Mouse (Mus musculus) layer of hippocampus, adult 9-10 months (tissue): ENCODE data around the gene Snd1.
"Not testable (repeated sequence)": the region's sequence is repeated elsewhere in the genome, so short reads cannot be mapped to it uniquely, and the experiment has no call there.

Experiments used
- DNase-seq: peaks from one replicate; pipeline ENCODE4 v3.0.0; 2022; ENCODE audit warnings: low spot score

Gene Snd1

DNA sequence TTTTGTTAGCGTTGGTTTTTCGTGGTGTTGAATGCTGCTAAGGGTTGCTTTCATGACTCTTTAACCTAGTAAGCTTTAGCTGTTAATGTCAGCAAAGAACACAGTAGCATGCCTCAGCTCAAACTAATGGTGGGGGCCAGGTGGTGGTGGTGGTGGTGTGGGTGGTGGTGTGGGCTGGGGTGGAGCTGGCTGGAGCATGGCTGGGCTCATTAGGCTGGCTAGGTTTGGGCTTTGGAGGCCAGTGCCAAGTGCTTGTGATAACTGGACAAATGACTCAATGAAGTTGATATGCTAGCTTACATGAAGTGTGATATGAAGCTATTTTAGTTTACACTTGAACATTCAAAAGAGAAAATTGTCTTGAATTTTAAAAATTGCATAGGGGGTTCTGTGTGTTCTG is 11.1 kb downstream of the Snd1 start:
- DNase-seq, result no peak

DNA sequence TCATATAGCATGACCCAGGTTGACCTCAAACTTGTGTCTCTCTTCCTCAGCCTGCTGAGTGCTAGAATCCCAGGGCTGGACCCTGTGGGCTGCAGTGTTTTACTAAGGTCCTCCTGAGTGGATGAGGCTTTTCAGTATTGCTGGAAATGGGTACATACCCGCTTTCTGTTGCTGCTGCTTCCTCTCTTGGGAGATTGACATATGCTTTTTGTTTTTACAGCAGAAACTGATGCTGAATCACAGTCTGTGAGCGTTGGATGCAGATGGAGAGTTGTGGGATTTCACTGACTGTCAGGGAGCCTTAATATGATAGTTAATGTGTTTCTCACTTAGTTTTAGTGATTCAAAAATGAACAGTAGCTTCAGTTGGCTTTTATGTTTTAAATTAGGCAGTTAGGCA is 11.5 kb downstream of the Snd1 start:
- DNase-seq, result peak; percentile 29

DNA sequence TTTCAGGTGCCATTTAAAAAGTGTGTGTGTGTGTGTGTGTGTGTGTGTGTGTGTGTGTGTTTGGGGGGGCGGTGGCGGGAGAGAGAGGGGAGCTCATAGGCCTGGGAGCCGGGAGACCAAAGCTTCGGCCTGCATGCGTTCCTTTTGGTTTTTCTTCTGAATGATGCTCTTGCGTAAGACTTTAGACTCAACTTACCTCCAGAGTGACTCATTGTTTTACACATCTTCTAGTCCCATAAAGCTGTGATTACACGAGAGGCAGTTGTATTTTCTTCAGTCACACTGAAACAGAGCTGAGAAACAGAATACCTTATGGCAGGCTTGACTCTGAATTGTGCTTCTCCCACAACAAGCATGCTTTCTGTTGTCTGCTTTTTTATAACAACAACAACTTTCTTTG is 12.0 kb downstream of the Snd1 start:
- DNase-seq, result no peak

DNA sequence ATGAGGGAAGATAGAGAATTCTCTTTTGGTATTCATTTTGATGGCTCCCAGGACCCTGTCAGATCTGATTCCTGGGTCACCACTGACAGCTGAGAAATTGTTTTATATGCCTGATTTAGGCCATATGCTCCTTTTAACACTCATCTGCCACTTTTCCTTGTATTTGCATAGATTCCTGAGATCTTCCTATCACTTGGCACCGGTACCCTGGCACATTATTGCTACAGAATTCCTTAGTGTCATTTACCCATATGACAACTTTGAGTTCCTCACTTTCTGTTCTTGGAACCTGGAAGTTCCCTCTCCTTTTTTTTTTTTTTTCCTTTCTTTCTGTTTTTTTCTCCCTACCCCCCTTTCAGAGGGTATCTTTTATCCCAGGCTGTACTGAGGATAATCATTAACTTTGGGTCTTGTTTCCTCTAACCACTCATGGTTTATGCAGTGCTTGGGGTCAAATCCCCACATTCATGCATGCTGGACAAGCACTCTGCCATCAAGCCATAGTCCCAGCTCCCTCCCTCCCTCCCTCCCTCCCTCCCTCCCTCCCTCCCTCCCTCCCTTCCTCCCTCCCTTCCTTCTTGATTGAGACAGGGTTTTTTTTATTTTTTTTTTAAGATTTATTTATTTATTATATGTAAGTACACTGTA is 13.4 kb downstream of the Snd1 start:
- DNase-seq, result no peak

DNA sequence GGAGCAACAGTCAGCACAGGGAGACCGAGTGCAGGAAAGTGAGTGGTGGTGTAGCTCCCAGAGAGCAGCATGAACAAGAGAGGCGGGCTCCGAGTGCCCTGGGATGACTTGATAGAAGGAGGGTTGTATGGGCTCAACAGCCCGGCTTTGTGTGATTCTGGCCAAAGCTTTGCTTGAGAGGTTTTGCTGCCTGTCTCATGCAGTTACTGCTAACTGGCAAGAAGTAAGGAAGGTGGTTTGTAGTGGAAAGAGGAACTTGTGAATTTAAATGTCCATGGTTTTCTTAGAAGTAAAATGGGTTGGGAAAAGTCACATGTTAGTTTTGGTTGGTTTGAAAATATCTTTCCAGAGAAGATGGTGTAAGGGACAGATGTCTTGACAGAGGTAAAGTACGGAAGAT is 15.7 kb downstream of the Snd1 start:
- DNase-seq, result no peak

DNA sequence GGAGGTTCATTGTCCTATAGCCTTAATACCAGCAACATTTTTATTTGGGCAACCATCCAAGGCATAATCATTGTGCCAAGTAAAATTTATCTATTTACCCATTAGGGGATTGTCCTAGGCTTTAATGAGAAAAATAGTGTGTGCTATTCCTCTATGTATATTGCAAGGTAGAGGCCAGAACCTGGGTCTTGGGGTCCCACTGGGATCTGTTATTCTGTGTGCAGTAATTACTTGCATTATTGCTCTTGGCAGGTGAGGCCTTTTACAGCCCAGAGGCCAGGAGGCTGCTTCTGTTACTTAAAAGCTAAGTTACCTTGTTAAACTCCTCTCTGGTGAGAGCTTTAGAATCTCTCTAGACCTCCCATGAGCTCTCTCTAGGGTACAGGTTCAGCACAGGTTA is 16.3 kb downstream of the Snd1 start:
- no peak for DNase-seq

DNA sequence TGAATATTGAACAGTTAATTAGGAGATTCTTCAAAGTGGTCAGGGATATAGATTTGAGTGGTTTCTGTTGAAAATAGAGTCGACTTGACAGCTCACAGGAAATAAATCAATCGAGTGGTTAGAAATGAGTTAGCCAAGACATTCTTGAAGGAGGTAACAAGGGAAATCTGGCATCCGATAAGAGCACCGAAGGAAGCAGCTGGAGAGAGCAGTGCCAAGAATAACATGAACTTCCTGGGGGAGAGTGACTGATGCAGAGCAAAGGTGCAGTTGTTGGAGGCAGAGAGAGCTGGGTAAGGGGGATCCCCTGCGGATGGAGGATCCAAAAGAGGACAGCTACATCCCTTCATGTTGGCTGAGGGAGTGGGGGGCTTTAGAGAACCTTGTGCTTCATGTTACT is 22.9 kb downstream of the Snd1 start:
- DNase-seq, result no peak

DNA sequence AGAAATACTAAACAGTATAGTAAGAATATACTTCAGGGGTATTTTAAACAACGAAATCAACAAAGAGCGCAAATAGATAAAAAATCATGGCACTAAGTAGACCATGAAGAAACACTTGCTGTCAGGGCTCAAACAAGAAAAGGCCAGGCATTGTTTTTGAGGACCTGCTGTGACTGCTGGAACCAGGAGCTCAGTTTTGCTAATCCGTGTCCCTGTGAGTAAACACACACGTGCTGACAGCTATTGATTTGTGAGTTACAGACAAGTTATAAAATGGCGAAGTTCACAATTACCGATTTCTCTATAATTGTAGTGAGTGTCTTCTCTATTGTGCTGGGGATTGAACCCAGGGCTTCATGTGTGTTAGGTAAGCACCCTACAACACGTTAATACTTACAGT is 27.6 kb downstream of the Snd1 start:
- DNase-seq, result no peak

DNA sequence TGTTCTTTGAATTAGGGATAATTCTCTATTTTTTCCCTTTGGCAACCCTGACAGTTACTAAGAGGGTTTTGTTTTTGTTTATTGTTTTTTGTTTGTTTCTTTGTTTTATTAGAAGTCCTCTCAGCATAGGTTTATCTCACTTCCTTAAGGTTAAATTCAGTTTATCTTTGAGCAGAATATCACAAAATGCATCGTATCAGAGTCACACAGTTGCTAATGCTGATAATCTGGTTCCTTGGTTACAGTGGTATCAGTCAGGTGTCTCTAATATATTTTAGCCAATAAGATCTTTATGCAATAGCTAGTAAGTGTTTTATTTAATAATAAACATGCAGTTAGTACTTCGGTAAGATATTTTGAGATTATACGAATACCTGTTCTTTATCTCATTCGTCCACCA is 28.2 kb downstream of the Snd1 start:
- DNase-seq, result no peak

DNA sequence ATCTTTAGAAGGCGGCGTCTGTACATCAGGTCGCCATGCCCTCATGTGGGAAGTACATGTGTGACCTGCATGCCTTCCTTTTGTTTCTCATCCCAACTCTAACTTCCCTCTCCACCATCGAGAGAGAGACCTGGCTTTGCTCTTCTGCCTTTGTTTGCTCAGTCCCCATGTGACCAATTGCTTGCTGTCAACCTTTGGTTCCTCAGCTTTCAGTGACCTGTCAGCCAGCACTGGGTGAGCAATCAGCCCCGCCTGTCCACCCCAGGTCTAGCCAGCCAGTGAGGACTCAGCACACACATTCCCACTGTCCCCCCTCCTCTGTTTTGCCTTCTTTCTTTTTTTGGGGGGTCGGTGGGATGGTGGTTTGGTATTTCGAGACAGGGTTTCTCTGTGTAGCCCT is 29.7 kb downstream of the Snd1 start:
- no peak for DNase-seq

DNA sequence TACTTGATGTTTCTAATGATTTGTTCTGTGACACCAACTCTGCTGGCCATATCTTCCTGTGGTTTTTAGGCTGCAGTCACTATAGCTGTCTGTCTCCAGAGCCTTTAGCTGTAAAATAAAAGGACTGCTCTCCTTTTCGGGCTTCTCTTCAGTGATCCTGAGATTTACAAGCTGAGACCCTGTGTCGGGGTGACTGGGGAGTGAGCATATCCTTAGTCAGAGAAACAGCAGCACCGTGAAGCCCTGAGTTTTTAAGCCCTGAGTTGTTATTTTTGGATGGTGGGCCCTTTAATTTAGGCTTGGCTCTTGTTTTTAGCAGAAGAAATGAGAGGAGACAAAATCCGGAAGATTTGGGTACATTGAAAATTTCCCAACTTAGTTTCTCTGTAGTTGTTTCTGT is 32.8 kb downstream of the Snd1 start:
- no peak for DNase-seq

DNA sequence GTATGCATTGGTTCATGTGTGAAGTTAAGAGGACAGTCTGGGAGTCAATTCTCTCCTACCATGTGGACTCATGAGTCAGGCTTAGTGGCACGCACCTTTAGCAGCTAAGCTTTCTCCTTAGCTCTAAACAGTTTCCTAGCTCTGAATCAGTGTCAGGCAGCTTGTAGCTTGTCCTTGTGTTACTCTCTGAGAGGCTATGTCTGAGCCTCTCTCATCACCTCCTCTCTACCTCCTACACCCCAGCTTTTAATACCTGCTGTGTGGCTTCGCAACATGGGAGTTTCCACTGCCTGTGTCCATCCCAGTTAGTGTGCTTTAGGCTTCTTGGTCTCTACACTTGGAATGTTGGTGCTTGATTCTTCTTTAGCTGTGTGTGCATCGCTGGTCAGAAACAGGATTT is 39.3 kb downstream of the Snd1 start:
- DNase-seq, result no peak

DNA sequence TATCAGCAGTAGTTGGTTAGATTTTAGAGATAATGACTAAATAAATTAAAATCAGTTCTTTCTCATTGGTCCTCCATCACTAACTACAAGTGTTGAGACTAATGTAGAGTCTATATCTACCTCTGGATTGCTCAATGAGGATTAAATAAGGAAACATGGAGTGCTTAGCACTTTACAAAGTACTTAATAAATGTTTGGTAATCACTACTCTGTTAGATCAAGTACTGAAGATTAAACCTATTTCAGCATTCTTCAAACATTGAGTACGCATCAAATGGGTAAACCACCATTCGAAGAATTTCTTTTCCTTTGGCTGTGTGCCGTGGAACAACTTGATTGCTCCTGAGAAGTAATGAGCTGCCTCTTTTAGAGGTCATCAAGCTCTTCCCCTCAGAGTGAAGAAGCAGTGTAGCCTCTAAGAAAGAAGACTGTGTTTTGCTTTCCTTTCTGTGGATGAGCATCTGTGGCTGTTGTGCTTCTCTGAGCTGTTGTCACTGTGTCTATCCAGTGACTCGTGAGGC is 40.0 kb downstream of the Snd1 start:
- no peak for DNase-seq

DNA sequence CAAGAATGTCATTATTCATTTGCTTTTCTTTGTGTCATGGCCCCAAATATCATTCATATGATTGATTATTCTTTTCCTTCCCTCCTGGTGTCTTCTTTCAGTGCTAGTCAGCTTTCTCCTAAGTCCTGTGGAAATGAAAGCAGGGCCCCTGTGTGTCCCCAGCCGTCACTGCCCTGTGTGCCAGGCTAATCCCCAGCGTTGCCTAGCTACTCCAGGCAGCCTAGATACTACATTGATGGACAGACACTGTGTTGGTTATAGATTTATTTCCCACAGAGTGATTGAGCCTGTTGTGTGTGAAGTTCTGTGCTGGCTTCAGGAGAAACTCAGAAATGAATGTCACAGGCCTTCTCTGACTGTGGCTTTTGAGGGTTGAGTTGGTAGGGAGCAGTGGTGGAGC is 41.7 kb downstream of the Snd1 start:
- DNase-seq, result no peak

DNA sequence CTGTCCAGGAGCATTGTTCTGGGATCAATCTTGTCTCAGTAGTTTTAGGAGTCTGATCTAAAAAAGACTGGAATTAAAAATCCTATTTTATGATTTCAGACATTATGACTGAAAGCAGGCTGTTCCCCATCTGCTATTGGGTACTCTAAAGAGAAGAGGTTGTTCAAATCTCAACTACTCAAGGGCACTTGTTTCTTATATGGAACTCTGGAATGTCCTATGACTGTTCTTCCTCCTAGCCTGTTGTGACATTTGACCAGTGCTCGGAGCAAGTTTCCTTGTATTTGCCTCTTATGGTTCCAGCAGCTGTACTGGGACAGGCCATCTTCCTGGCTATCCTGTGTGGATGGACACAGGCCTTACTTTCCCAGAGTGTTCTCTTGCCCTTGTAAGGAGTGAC is 42.1 kb downstream of the Snd1 start:
- no peak for DNase-seq

DNA sequence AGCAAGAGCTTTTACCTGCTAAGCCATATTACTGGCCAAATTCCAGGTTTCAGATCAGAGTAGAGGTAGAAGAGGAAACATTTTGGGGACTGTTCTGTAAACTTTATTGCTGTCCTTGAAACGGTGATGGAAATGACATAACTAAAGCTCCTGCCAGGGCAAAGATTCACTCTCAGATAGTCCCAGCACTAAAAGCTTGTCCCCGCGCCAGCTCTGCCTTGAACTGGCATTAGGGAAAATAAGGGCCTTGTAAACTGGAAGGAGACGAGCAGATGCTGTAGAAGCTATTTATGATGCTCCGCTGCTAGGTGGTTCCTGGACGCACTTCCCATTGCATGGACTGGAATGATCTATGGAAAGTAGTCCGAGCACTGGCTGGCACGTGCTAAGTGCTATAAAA is 44.5 kb downstream of the Snd1 start:
- DNase-seq, result no peak

DNA sequence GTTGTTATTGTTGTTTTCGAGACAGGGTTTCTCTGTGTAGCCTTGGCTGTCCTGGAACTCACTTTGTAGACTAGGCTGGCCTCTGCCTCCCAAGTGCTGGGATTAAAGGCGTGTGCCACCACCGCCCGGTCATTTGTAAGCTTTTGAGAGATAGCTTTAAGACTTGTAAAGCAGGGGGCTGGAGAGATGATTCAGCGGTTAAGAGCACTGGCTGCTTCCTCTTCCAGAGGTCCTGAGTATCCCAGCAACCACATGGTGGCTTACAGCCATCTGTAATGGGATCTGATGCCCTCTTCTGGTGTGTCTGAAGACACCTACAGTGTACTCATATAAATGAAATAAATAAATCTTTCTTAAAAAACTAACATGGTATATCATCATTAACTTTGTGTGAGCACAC is 45.8 kb downstream of the Snd1 start:
- not testable (repeated sequence) for DNase-seq

DNA sequence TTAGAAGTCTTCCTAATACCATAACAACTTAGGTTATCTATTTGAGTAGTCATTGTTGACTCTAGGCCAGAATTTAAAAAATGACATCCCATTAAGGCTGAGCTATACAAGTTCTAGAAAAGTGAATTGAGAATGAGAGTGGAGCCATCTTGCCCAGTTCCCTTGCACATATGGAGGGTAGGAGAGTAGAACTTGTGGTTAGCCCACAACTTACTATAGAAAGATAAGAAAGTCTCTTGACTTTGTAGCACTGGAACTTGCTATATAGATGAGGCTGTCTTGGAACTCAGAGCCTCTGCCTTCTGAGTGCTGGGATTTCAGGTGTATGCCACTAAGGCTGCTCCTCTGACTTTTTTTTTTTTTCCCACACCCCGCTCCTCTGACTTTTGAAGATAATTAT is 46.5 kb downstream of the Snd1 start:
- no peak for DNase-seq

DNA sequence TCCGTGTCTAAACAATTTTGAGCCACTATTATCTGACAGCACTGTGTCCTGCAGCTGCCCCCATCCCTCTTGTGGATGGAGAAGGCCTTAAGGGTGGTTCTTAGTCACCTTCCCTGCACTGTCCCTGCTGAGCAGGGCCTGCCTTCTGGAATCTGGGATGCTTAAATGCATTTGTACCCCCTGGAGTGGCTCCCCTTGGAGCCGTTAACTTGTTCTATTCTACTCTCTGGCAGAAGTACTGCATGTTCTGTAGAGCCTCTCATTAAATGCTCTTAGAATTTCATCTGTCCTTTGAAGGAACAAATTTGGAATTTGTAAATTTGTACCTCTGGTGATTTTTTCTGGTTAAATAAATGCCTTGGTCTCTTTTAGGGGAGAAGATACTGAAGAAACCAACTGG is 50.6 kb downstream of the Snd1 start:
- DNase-seq, result no peak

DNA sequence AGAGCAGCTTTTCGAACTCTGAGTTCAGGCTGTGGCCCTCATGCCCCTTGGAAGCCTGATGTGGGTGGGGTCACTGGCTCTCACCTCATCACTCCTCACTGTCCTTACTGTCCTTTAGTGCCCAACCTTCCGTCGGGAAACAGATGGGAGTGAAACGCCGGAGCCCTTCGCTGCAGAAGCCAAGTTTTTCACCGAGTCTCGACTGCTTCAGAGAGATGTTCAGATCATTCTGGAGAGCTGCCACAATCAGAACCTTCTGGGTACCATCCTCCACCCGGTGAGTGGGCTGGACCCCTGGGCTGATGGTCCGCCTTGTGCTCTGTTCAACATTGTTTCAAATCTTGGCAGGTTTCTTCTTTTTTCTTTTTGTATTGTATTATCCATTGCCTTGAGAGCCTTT is 52.5 kb downstream of the Snd1 start:
- no peak for DNase-seq

DNA sequence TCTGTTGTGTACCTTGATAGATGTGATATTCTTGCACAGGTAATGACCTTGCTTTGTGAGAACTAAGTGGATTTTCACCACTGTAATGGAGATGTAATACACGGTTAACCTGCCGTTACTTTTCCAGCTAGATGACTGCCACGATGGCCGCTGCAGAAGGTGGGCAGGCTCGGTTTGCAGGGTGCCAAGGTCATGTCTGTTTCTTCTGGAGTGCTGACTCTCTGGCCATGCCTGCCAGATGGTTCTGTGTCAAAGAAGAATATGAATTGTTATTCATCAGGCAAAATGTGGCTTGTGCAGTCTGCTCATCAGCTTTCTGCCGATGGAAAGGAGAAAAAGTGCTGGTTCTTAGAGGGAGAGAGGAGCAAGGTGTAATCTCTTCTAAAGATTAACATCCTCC is 53.3 kb downstream of the Snd1 start:
- DNase-seq, result no peak

DNA sequence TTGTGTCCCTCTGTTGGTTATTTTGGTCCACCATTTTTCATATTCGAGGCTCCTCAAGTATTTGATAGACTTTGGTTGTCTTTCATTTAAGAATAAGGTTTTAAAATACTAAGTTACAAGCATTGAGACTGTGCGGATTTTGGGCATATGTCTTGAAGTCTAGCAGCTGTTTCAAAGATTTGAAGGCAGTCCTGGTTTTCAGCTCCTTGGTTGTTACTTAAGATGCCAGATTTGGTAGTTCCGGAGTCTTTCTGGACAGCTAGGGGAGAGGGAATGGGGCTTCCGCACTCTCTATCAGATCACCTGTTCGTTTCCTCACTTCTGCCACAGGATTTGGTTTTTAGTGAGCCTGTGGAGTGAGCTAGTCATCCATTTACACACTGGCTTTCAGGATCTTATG is 61.5 kb downstream of the Snd1 start:
- no peak for DNase-seq

DNA sequence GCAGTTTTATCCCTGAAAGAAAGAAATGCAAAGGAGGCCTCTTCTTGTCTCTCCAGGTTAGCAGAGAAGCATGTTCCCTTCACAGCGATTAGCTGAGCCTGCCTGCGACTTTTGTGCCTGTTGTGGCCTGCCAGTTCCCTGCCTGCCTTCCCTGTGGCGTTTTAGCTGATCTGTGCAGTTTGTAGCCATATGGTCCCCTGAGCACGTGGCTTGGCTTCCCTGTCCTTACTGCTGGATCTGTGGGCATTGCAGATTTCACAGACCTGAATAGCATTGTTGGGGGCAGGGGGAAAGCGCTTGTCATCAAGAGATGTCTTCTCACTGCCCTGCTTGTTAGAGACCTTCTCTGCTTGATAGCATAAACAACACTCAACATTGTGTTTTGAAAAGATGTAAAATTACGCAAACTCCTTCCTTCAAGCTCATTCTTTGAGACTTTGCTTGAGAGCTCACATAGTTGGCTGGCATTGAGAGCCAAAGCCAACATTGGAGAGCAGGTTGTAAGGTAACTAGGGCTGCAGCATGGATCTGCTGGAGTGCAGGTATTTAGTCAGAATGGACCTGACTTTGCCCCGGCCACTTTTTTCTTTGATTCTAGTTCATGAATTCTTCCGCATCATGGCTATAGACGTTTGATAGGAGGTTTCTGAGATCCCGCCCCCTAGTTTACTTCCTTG is 63.0 kb downstream of the Snd1 start:
- no peak for DNase-seq

DNA sequence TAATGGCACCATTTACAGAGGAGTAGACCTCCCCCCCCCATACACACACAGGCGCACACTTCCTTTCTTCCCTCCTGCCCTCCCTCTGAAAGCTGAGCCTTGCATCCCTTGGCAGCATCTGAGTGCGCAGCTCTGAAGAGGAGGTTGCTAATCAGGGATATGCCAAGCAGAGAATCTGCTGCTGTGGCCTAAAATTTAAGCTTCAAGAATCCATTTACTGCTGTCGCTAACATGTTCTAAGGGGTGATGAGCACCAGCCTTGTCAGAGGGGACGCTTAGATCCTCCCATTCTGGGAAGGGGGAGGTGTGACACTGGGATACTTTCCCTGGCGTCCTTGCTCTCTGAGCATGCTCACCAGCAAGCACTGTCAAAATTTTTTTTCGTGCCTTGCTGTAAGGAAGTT is 67.4 kb downstream of the Snd1 start:
- DNase-seq, result no peak
